Mouse (Mus musculus) T-helper 17 cell (primary cell): ENCODE measurements around the gene Rpl36a.

Experiments
- in situ Hi-C, 2 experiments: fragments of 300-600 bp; cut with MboI, MseI; formaldehyde crosslinking; loops; 1 replicate in 1 of 2; 2 replicates in 1 of 2; pipeline ENCODE4 v1.15.1; 2025; ENCODE audit warnings: high pct_unique_total_duplicates in 2 of 2

Rpl36a gene

DNA sequence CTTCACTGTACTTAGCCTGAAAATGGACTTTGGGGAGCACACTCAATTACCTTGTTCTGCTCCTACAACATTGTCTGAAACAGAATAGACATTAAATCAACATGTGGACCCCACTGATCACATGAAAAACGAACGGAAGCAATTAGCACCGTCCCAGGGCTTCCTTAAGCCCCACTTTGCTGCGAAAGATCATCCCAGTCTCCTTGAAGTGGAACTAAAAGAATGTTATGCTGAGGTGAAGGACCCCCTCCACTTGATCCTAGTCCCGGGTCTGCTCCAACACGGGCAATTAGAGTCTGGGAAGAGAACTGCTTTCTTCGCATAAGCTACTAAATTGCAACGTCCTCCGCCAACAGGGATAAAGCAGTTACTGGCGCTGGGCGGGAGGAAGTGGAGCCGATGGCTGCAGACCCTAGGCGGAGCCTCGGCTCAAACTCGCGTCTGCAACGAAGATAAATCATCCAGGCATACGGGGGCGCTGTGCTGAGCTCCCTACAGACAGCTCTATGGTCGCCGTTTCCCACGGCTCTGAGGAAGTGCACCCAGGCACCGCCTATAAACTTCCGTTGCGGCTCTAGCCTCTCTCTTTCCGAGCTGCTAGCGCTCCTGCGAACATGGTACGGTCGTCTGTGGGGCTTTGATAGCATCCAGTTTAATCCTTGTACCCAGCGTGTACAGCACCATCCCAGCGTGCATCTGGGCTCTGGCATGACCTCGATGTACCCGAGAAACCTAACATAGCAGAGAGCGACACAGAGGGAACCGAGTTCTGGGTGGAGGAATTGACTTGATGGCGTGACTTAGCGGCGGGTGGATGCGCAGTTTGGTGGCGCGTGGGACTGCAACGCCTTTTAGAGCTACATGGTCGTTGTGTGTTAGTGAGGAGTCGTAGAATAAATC, at the start of gene Rpl36a:
Rpl36a (plus strand) TSS at position 552 of the 900 bp plus-strand sequence.
- in situ Hi-C loops = no loop called here

DNA sequence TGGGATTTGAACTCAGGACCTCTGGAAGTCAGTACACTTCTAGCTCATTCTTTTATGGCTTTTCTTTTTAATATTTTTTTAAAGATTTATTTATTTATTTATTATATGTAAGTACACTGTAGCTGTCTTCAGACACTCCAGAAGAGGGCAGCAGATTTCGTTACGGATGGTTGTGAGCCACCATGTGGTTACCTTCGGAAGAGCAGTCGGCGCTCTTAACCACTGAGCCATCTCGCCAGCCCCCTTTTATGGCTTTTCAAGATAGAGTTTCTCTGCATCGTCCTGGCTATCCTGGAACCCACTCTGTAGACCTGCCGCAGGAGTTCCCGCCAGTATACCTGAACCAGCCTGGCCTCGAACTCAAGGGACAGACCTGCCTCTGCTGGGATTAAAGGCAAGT, 45.7 kb upstream of the Rpl36a start:
- in situ Hi-C loops = loop anchor here in 1 of 2 experiments (10.0 kb wide), 1 partner anchor 375 kb away; no protein-coding TSS in a partner anchor

DNA sequence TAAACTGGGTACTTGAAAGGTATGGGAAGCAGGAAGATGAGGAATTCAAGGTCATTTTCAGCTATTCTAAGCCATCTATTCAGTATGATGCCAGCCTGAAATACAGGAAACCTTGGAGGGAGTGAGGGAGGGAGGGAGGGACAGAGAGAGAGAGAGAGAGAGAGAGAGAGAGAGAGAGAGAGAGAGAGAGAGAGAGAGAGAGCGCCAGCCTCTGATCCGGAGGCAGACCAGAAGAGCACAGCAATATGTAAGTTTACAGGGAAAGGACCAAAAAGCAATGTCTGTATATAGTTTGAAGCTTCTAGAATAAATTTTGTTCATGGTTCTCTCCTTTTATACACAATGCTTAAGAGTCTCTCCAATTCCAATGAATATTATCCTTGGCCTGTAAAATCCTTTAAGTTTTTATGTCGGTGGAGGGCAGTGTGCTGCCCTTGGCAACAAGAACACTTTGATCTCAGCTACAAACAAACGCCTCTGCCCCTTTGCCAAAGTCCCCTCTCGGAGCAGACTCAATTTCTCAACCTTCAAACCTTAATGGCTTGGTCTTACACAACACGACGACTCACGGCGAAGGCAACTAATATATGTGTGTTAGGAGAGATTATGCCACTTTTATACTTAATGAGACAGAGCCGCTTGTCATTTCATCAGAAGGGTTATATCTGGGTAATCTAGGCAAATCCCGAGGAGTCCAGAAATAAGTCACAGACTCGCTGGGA, 44.9 kb upstream of the Rpl36a start:
- in situ Hi-C loops = loop anchor here in 1 of 2 experiments (10.0 kb wide), 1 partner anchor 374 kb away; no protein-coding TSS in a partner anchor

- in situ Hi-C loops = loop anchor here in 1 of 2 experiments (10.0 kb wide), 1 partner anchor 373 kb away; no protein-coding TSS in a partner anchor
Measured at GRCm38 (mm10) chrX:134541145-134541954, 44.1 kb upstream of the Rpl36a start, which contains the start of gene Timm8a1. TSS of gene Timm8a1 (minus strand) at chrX:134541865.

DNA sequence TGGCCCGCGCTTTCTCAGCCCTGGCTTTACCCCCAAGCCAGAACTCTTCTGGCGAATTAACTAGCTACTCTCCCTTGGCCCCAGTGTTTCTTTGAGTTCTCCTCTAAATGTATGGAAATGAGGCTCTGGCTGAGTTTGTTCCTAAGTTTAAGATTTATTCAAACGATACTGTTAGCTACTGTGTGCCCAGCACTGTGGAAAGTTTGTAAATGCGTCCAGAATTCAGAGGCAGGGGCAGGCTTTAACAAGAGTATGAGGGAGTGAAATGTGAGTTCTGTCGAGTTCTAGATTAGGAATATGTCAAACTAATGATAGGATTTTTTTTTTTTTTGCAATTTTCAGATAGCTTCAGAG, 43.5 kb upstream of the Rpl36a start:
- in situ Hi-C loops = loop anchor here in 1 of 2 experiments (10.0 kb wide), 1 partner anchor 373 kb away; no protein-coding TSS in a partner anchor

- in situ Hi-C loops = loop anchor here in 1 of 2 experiments (10.0 kb wide), 1 partner anchor 367 kb away; no protein-coding TSS in a partner anchor
Measured at GRCm38 (mm10) chrX:134547330-134547729, 38.1 kb upstream of the Rpl36a start.

DNA sequence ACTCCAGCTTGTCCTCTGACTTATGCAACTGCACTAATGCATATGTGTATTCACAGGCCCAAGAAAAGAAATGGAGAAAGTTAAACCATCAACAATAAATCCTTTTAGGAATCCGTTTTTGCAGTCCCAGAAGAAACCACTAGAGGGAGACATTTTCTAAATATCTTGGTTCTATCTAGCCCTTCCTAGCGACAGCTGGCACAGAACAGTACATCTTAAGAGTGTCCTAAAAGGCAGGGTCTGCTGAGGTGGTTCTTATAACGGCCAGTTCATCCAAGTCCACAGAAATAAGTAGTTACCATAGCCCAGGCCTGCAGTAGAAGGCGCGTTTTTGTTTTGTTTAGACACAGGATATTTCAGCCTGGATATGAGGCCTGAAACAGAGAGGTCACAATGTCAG, 34.6 kb upstream of the Rpl36a start:
- in situ Hi-C loops = no loop called here

GRCm38 (mm10) chrX:134553326-134553725, 32.1 kb upstream of the Rpl36a start:
- in situ Hi-C loops = no loop called here

GRCm38 (mm10) chrX:134554425-134554824, 31.0 kb upstream of the Rpl36a start:
- in situ Hi-C loops = no loop called here

GRCm38 (mm10) chrX:134564326-134564725, 21.1 kb upstream of the Rpl36a start:
- in situ Hi-C loops = no loop called here

GRCm38 (mm10) chrX:134566536-134567222, 18.8 kb upstream of the Rpl36a start:
- in situ Hi-C loops = no loop called here

DNA sequence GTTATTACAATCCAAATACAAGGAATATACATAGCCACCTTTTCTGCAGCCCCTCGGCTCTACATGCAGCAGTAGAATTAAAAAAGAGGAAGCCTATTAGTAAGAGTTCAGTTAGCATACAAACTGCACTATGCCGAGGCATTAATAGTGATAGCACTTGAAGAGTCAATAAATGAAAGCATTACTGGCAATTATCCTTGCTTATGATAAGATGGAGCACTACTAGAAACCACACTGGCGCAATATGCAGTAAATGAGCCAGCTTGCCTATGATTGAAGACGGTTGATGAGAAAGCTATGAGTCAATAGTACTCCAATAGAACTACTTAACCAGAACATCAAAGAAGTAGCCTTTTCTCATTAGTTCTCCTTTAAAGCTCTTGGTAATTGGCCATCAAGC, 7.6 kb upstream of the Rpl36a start:
- in situ Hi-C loops = no loop called here

DNA sequence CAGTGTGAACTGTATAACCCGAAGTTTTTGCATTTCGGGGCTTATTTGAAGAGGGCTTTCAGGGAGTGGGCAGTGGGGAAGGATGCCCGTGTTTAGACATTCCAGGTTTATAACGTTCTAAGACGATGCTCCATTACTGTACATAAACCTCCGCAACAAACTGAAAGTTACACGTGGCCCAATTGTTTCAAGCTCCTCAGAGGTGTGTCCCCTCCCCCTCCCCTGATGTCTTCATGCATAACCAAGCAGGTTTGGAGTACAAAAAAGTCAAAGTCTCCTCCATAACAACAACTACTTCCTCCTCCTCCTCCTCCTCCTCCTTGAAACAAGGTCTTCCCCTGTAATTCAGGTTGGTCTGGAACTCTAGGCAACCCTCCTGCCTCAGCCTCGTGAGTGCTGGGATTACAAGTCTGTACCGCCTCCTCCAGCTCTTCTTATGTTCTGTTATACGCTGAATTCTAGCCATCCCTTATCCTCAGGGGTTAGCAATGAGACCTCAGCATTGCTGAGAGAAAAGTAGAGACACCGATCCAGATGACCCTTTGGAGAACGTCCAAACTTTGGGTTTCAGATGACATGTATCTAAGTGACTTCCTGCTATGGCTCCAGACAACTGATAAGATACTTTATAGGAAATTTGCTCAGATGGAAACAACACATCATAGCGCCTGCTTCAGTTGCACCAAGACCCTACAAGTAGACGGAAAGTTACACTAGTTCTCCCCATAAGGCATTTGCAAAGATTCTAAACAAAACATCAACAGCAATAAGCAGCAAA, 4.7 kb upstream of the Rpl36a start:
- in situ Hi-C loops = no loop called here

- in situ Hi-C loops = no loop called here
Measured at GRCm38 (mm10) chrX:134582270-134582669, 3.2 kb upstream of the Rpl36a start.

- in situ Hi-C loops = no loop called here
Measured at GRCm38 (mm10) chrX:134582888-134583669, 2.4 kb upstream of the Rpl36a start, which contains the start of gene Btk. TSS of gene Btk (minus strand) at chrX:134583570.

- in situ Hi-C loops = no loop called here
Measured at GRCm38 (mm10) chrX:134586447-134586846, 993 bp downstream of the Rpl36a start.

- in situ Hi-C loops = no loop called here
Measured at GRCm38 (mm10) chrX:134588261-134588660, 2.8 kb downstream of the Rpl36a start.

DNA sequence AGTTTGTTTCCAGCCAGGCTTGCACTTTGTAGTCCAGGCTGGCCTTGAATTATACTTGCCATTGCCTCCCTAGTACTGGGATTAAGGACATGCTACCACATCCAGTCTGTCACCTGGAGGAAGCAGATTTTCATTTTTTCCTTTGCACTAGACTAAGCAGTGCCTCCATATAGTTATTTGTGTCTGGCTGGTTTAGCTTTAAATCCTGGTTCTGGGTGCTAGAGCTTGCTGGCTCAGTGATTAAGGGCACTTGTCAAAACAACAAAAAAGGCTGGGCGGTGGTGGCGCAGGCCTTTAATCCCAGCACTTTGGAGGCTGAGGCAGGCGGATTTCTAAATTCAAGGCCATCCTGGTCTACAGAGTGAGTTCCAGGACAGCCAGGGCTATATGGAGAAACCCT, 3.5 kb downstream of the Rpl36a start:
- in situ Hi-C loops = no loop called here

GRCm38 (mm10) chrX:134589836-134590235, 4.4 kb downstream of the Rpl36a start:
- in situ Hi-C loops = no loop called here
